Mouse (Mus musculus) ES-E14 (cell line): ENCODE results near the gene Hsf5.

ENCODE experiments used
- CHD2 ChIP-seq: IDR thresholded peaks from 2 replicates; pipeline ENCODE4 v1.6.1; 2014; ENCODE audit warnings: mild to moderate bottlenecking, low read depth, low read length, inconsistent platforms
- HCFC1 ChIP-seq: IDR thresholded peaks from 2 replicates; pipeline ENCODE4 v1.6.1; 2012; ENCODE audit warnings: low read length, inconsistent platforms, borderline replicate concordance; ENCODE audit not compliant: insufficient read depth
- MAFK ChIP-seq: IDR thresholded peaks from 2 replicates; pipeline ENCODE4 v1.6.1; 2014; ENCODE audit warnings: mild to moderate bottlenecking, low read depth, low read length, inconsistent platforms; ENCODE audit not compliant: insufficient read depth

- TF ChIP-seq CHD2 (no peak), MAFK (no peak), HCFC1 (no peak)
Observed at GRCm38 (mm10) chr11:87665224-87665623, 48.3 kb downstream of the Hsf5 start.
